In genomic region chr9:21292271-21292670, GRCm38 (mm10) we compare ENCODE assay signal across 16 mouse cellular contexts. TPM values are rescaled to one million over a fixed set of nuclear protein-coding genes. Genes with fewer than 3 reads are reported as not detected.
DNase-seq lines count a peak whose midpoint lies in the region; ATAC-seq and TF ChIP-seq lines count a peak whose summit lies in the region.
"Had no signal": no experiment of that assay in that cellular context is flagged by ENCODE, and none has a peak within 500 bp of the region (broad histone marks: within the 10 kb centered on the region; RNA-seq: fewer than 3 reads in every experiment).

No protein-coding gene starts in this region.

- intact Hi-C loops in left cerebral cortex, adult 2 months (cut with DNase I): loop anchor here (5.0 kb wide), 1 partner anchor 75 kb away; the partner anchor contains the start of gene Ilf3

- ATAC-seq in erythroblast, adult 5-6 weeks (replicated peaks; ENCODE audit: low FRiP score, poor library complexity, severe bottlenecking): no peak
- no peak for ATAC-seq in intestine, embryonic 15.5 days
- no peak for ATAC-seq in intestine, postnatal 0 days
- ATAC-seq in liver, embryonic 13.5 days (ENCODE audit: low read depth): no peak

- no peaks in the 10 kb centered on the region for H3K9me3 ChIP-seq in erythroblast, embryonic 14.5 days (ENCODE audit: control insufficient read depth, low read length)
- no peaks in the 10 kb centered on the region for H3K9me3 ChIP-seq in intestine, embryonic 15.5 days
- H3K9me3 ChIP-seq in intestine, postnatal 0 days (ENCODE audit: control insufficient read depth): no peaks in the 10 kb centered on the region
- no peaks in the 10 kb centered on the region for H3K9me3 ChIP-seq in E14TG2a.4 (ENCODE audit: low read length)
- H3K9me3 ChIP-seq in liver, embryonic 13.5 days (replicated peaks): no peaks in the 10 kb centered on the region
- H3K9me3 ChIP-seq: embryonic facial prominence, embryonic 12.5 days; lung, embryonic 15.5 days; midbrain, embryonic 12.5 days had no signal

- no peak for DNase-seq in liver, embryonic 13.5 days
- no peak for DNase-seq in left cerebral cortex, adult 2 months (ENCODE audit: extremely low spot score in 1 of 2, low spot score in 2 of 2)
- no peak for DNase-seq in ovary, adult 18-20 months (ENCODE audit: low spot score)
- DNase-seq: B cell, adult 2 months; cerebellum, postnatal 14 days; heart, postnatal 36 days; kidney, adult 18-20 months; thymus, adult 2 months had no signal

- peaks cover 29% of the 10 kb centered on the region for H3K36me3 ChIP-seq in erythroblast, embryonic 14.5 days (ENCODE audit: control insufficient read depth)
- H3K36me3 ChIP-seq in intestine, embryonic 15.5 days: no peaks in the 10 kb centered on the region
- H3K36me3 ChIP-seq in intestine, postnatal 0 days (ENCODE audit: control insufficient read depth, insufficient read depth): peaks cover 15% of the 10 kb centered on the region; the same call in 1 of the 2 replicates
- H3K36me3 ChIP-seq in E14TG2a.4 (ENCODE audit: insufficient read depth, low read length): peaks cover 12% of the 10 kb centered on the region
- peaks cover 11% of the 10 kb centered on the region for H3K36me3 ChIP-seq in liver, embryonic 13.5 days
- H3K36me3 ChIP-seq: embryonic facial prominence, embryonic 12.5 days; lung, embryonic 15.5 days; midbrain, embryonic 12.5 days had no signal

- peaks cover 3% of the 10 kb centered on the region; the same call in 1 of the 2 replicates for H3K27me3 ChIP-seq in erythroblast, embryonic 14.5 days (ENCODE audit: control insufficient read depth)
- no peaks in the 10 kb centered on the region for H3K27me3 ChIP-seq in intestine, embryonic 15.5 days (replicated peaks)
- no peaks in the 10 kb centered on the region for H3K27me3 ChIP-seq in intestine, postnatal 0 days (replicated peaks; ENCODE audit: control insufficient read depth, insufficient read depth, low read length)
- no peaks in the 10 kb centered on the region for H3K27me3 ChIP-seq in E14TG2a.4 (ENCODE audit: insufficient read depth, low read length)
- no peaks in the 10 kb centered on the region for H3K27me3 ChIP-seq in liver, embryonic 13.5 days
- H3K27me3 ChIP-seq: embryonic facial prominence, embryonic 12.5 days; lung, embryonic 15.5 days; midbrain, embryonic 12.5 days had no signal

- no peak for TF ChIP-seq CTCF in intestine, postnatal 0 days (IDR thresholded peaks at IDR 0.05; ENCODE audit: low read depth)
- TF ChIP-seq CTCF in E14TG2a.4 (conservative IDR thresholded peaks at IDR 0.05; ENCODE audit: low read length): no peak
- TF ChIP-seq CTCF in left cerebral cortex, adult 2 months (IDR thresholded peaks at IDR 0.05): no peak

- H3K4me1 ChIP-seq in erythroblast, embryonic 14.5 days (ENCODE audit: control insufficient read depth): peaks cover 30% of the 10 kb centered on the region
- peaks cover 14% of the 10 kb centered on the region for H3K4me1 ChIP-seq in intestine, embryonic 15.5 days (replicated peaks)
- peaks cover 10% of the 10 kb centered on the region; the same call in 1 of the 2 replicates for H3K4me1 ChIP-seq in intestine, postnatal 0 days (replicated peaks; ENCODE audit: control insufficient read depth, insufficient read depth, low read length)
- H3K4me1 ChIP-seq in E14TG2a.4 (replicated peaks; ENCODE audit: low read depth, low read length): peaks cover 38% of the 10 kb centered on the region
- peaks cover 35% of the 10 kb centered on the region for H3K4me1 ChIP-seq in liver, embryonic 13.5 days (replicated peaks)

- WGBS in intestine, embryonic 15.5 days: 97% methylated on average over 3 of the region's 3 CpGs
- WGBS in intestine, postnatal 0 days: 92% methylated on average over 3 of the region's 3 CpGs
- 65% methylated on average over 3 of the region's 3 CpGs for WGBS in liver, embryonic 13.5 days (ENCODE audit: insufficient replicate concordance)

- H3K4me2 ChIP-seq in intestine, embryonic 15.5 days (replicated peaks): peak overlapping the region; percentile 83; the same call in 1 of the 2 replicates
- no peak overlapping the region for H3K4me2 ChIP-seq in intestine, postnatal 0 days (replicated peaks; ENCODE audit: low read depth)
- peak overlapping the region; percentile 63 for H3K4me2 ChIP-seq in liver, embryonic 13.5 days

- no peak overlapping the region for H3K27ac ChIP-seq in intestine, embryonic 15.5 days
- H3K27ac ChIP-seq in intestine, postnatal 0 days (ENCODE audit: low read depth, low read length): no peak overlapping the region
- peak overlapping the region; percentile 98 for H3K27ac ChIP-seq in liver, embryonic 13.5 days
- no peak overlapping the region for H3K27ac ChIP-seq in left cerebral cortex, adult 2 months

- no peak overlapping the region for H3K9ac ChIP-seq in intestine, embryonic 15.5 days
- no peak overlapping the region for H3K9ac ChIP-seq in intestine, postnatal 0 days (ENCODE audit: low read depth, low read length)
- H3K9ac ChIP-seq in liver, embryonic 13.5 days: peak overlapping the region; percentile 85
- H3K9ac ChIP-seq: midbrain, embryonic 12.5 days had no signal

- peak overlapping the region; percentile 79 for H3K4me3 ChIP-seq in erythroblast, embryonic 14.5 days (replicated peaks)
- no peak overlapping the region for H3K4me3 ChIP-seq in intestine, embryonic 15.5 days (replicated peaks)
- H3K4me3 ChIP-seq in intestine, postnatal 0 days (ENCODE audit: low read depth, low read length): no peak overlapping the region
- H3K4me3 ChIP-seq in E14TG2a.4 (replicated peaks; ENCODE audit: low read length): peak overlapping the region; percentile 79; the same call in 1 of the 2 replicates
- peak overlapping the region; percentile 69 for H3K4me3 ChIP-seq in liver, embryonic 13.5 days (replicated peaks)
- H3K4me3 ChIP-seq in left cerebral cortex, adult 2 months: no peak overlapping the region

RNA-seq across cellular contexts. Expression of gene Cdkn2d, which starts 1.1 kb away (rescaled TPM):
- polyA plus RNA-seq in erythroblast, embryonic 14.5 days (2012): 36.6 and 42.6 TPM in 2 replicates
- total RNA-seq in erythroblast, adult 5-6 weeks (2015; ENCODE audit: low replicate concordance): 29.4 and 40.1 TPM in 2 replicates
- 15.9 and 25.5 TPM in 2 replicates for total RNA-seq in erythroblast, adult 5-6 weeks (2017; ENCODE audit: low replicate concordance)
- polyA plus RNA-seq in intestine, embryonic 15.5 days (2015; fragmentation: Nextera tagmentation; extraction: Ambion mirVana): 38.4 and 42.1 TPM in 2 replicates
- polyA plus RNA-seq in intestine, postnatal 0 days (2015; fragmentation: Nextera tagmentation; extraction: Ambion mirVana): 24.1 and 25.8 TPM in 2 replicates
- 104 and 105 TPM in 2 replicates for polyA plus RNA-seq in liver, embryonic 13.5 days (2015; fragmentation: Nextera tagmentation; extraction: Ambion mirVana)
- total RNA-seq in left cerebral cortex, adult 2 months (2021): 10 to 100 TPM; 47.9 to 54.6 TPM

RNA-seq across cellular contexts. Expression of gene Kri1, which starts 4.5 kb away (rescaled TPM):
- 3.5 and 4.6 TPM in 2 replicates for polyA plus RNA-seq in erythroblast, embryonic 14.5 days (2012)
- 14.0 and 26.7 TPM in 2 replicates for total RNA-seq in erythroblast, adult 5-6 weeks (2015; ENCODE audit: low replicate concordance)
- 16.7 and 22.3 TPM in 2 replicates for total RNA-seq in erythroblast, adult 5-6 weeks (2017; ENCODE audit: low replicate concordance)
- 11.1 and 15.4 TPM in 2 replicates for polyA plus RNA-seq in intestine, embryonic 15.5 days (2015; fragmentation: Nextera tagmentation; extraction: Ambion mirVana)
- polyA plus RNA-seq in intestine, postnatal 0 days (2015; fragmentation: Nextera tagmentation; extraction: Ambion mirVana): 7.0 and 7.2 TPM in 2 replicates
- polyA plus RNA-seq in liver, embryonic 13.5 days (2015; fragmentation: Nextera tagmentation; extraction: Ambion mirVana): 9.9 and 10.3 TPM in 2 replicates
- 10 to 100 TPM; 43.3 to 46.1 TPM for total RNA-seq in left cerebral cortex, adult 2 months (2021)

RNA-seq across cellular contexts. Expression of gene Ap1m2, which starts 19.9 kb away (rescaled TPM):
- polyA plus RNA-seq in erythroblast, embryonic 14.5 days (2012): not detected in 2 replicates
- total RNA-seq in erythroblast, adult 5-6 weeks (2015; ENCODE audit: low replicate concordance): 0.58 TPM in 1 of 2 replicates, not detected in the other
- not detected in 2 replicates for total RNA-seq in erythroblast, adult 5-6 weeks (2017; ENCODE audit: low replicate concordance)
- polyA plus RNA-seq in intestine, embryonic 15.5 days (2015; fragmentation: Nextera tagmentation; extraction: Ambion mirVana): 106 and 115 TPM in 2 replicates
- 192 and 208 TPM in 2 replicates for polyA plus RNA-seq in intestine, postnatal 0 days (2015; fragmentation: Nextera tagmentation; extraction: Ambion mirVana)
- polyA plus RNA-seq in liver, embryonic 13.5 days (2015; fragmentation: Nextera tagmentation; extraction: Ambion mirVana): 0.17 and 0.24 TPM in 2 replicates
- total RNA-seq in left cerebral cortex, adult 2 months (2021): 1 to 10 TPM; 1.2 to 2.4 TPM
- total RNA-seq: heart, postnatal 36 days had no signal

RNA-seq across cellular contexts. Expression of gene Atg4d, which starts 27.2 kb away (rescaled TPM):
- polyA plus RNA-seq in erythroblast, embryonic 14.5 days (2012): 25.4 and 30.2 TPM in 2 replicates
- 11.9 TPM in 2 replicates for total RNA-seq in erythroblast, adult 5-6 weeks (2015; ENCODE audit: low replicate concordance)
- total RNA-seq in erythroblast, adult 5-6 weeks (2017; ENCODE audit: low replicate concordance): 31.9 and 59.8 TPM in 2 replicates
- polyA plus RNA-seq in intestine, embryonic 15.5 days (2015; fragmentation: Nextera tagmentation; extraction: Ambion mirVana): 50.0 and 55.1 TPM in 2 replicates
- 44.7 and 48.1 TPM in 2 replicates for polyA plus RNA-seq in intestine, postnatal 0 days (2015; fragmentation: Nextera tagmentation; extraction: Ambion mirVana)
- 85.5 and 86.2 TPM in 2 replicates for polyA plus RNA-seq in liver, embryonic 13.5 days (2015; fragmentation: Nextera tagmentation; extraction: Ambion mirVana)
- total RNA-seq in left cerebral cortex, adult 2 months (2021): 10 to 100 TPM; 45.3 to 49.5 TPM

RNA-seq across cellular contexts. Expression of gene Slc44a2, which starts 28.2 kb away (rescaled TPM):
- 0.76 and 0.82 TPM in 2 replicates for polyA plus RNA-seq in erythroblast, embryonic 14.5 days (2012)
- total RNA-seq in erythroblast, adult 5-6 weeks (2015; ENCODE audit: low replicate concordance): 10.6 and 17.1 TPM in 2 replicates
- total RNA-seq in erythroblast, adult 5-6 weeks (2017; ENCODE audit: low replicate concordance): 11.7 and 14.5 TPM in 2 replicates
- polyA plus RNA-seq in intestine, embryonic 15.5 days (2015; fragmentation: Nextera tagmentation; extraction: Ambion mirVana): 48.1 and 52.0 TPM in 2 replicates
- 13.3 and 13.8 TPM in 2 replicates for polyA plus RNA-seq in intestine, postnatal 0 days (2015; fragmentation: Nextera tagmentation; extraction: Ambion mirVana)
- 17.3 and 19.1 TPM in 2 replicates for polyA plus RNA-seq in liver, embryonic 13.5 days (2015; fragmentation: Nextera tagmentation; extraction: Ambion mirVana)
- total RNA-seq in left cerebral cortex, adult 2 months (2021): 10 to 100 TPM; 47.5 to 53.6 TPM

Comparison
In these comparisons a context has a peak if more than half of its experiments do, and no peak if none do; other contexts are left out.
1. H3K4me3 ChIP-seq: peak in erythroblast, embryonic 14.5 days (single experiment), E14TG2a.4 (single experiment) and liver, embryonic 13.5 days (single experiment); none in intestine, embryonic 15.5 days (single experiment), intestine, postnatal 0 days (single experiment) and left cerebral cortex, adult 2 months (single experiment).
2. RNA of gene Ap1m2, which starts 19.9 kb away (polyA plus RNA-seq): 192 to 208 TPM in intestine, postnatal 0 days and 106 to 115 TPM in intestine, embryonic 15.5 days; 0.17 to 0.24 TPM in liver, embryonic 13.5 days and not detected in erythroblast, embryonic 14.5 days; every median in the first group is over 10 times any median in the second.